Mouse (Mus musculus) heart, postnatal 14 days (tissue): ENCODE measurements at regions not wholly inside any gene's neighbourhood (a gene's known extent, or its start where the extent isn't known, plus 50 kb on each side); places are given as distances from the start of the nearest gene placed in this dataset.

Experiments
- DNase-seq, 2 experiments: peaks; one replicate each; pipeline ENCODE4 v3.0.0; 2021 to 2022
- intact Hi-C: fragments of 180-260 bp; cut with DNase I; formaldehyde crosslinking; loops from one replicate; pipeline ENCODE4 v1.15.1; 2025

GRCm38 (mm10) chr9:66646226-66646625 lies 53.3 kb upstream of the Usp3 start:
- intact Hi-C loops = loop anchor here (1.0 to 5.0 kb wide), 4 partner anchors 61 to 291 kb away; no protein-coding TSS in a partner anchor
- peak; percentile 92 to 95 for DNase-seq

DNA sequence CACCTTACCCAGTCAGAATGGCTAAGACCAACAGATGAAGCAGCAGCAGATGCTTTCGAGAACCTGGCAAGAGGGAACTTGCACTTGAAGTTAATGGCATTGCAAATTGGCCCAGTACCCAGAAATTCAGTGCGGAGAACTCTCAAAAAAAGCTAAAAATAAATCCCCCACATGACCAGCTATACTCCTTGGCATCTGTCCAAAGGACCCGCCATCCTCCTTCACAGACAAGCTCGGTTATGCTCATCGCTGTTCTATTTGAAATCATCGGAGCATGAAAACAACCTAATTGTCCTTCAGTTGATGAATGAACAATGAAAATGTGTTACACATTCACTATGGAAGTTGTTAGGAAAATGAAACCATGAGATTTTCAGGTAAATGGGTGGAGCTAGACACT lies 58.4 kb upstream of the Usp3 start:
- intact Hi-C loops = loop anchor here (2.0 to 5.0 kb wide), 2 partner anchors 135 to 861 kb away; no protein-coding TSS in a partner anchor
- DNase-seq = no peak

DNA sequence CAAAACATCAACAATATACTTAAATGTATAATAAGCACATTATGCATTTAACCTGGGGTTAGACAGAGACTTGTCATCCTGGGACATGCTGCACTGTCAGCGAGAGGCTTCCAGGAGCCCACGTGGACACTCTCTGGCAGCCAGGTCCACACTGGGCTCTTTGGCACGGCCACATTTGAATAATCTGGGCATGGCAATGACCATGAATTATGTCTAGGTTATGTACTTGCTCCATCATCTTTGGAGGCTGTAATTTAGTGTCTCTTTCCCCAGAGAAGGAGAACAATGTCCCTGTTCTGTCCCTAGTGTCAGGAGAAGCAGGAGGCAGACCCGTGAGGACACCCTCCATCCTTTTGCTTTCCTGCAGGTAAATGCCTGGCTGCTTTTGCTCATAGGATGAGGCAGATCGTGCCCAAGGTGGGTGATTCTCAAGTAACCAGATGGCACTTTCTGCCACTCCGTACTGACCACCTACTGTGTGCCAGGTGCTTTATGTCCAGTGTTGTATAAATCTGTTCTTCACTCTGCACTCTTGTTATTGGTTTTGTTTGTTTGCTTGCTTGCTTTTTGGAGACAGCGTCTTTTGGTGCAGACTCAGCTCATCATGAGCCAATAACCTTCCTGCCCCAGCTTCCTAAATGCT lies 56.2 kb upstream of the Car12 start:
- no peak for DNase-seq
- intact Hi-C loops = no loop called here

GRCm38 (mm10) chr9:66658707-66659242 lies 54.7 kb upstream of the Car12 start:
- intact Hi-C loops = no loop called here
- no peak for DNase-seq

- DNase-seq = no peak
- intact Hi-C loops = no loop called here
These were observed 53.6 kb upstream of the Car12 start for GRCm38 (mm10) chr9:66659781-66660445.

- intact Hi-C loops = no loop called here
- DNase-seq = no peak
These were observed 51.9 kb upstream of the Car12 start for GRCm38 (mm10) chr9:66661596-66661995.

DNA sequence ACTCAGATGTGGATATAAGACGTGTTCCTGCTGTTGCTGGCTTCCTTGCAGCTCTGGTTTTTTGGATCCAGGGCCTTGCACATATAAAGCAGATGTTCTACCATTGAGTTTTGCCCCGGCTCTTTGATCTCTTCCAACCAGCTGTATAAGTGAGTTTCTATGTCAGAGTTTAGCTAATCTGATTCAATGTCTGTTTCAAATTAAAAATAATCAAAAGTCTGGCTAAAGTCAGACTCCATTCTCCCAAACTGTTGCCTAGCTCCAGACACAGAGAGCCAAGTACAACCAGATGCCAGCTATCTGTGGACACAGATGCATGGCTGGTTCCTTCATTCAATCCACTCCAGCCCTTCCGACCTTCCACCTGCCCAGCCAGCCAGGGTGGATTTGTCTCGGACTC lies 51.0 kb upstream of the Car12 start:
- no peak for DNase-seq
- intact Hi-C loops = no loop called here
